Mouse (Mus musculus) limb, embryonic 14.5 days (tissue): ENCODE data around the gene Ttyh2. TPM values are rescaled to one million over a fixed set of nuclear protein-coding genes. Genes with fewer than 3 reads are reported as not detected.

Source experiments
- ATAC-seq: fragments of 200-750 bp; cut with Nextera tagmentation; 2 replicates; pipeline ENCODE4 v1.8.0; 2017; ENCODE audit warnings: low read depth, moderate number of reproducible peaks, moderate TSS enrichment; ENCODE audit not compliant: low FRiP score
- DNase-seq: peaks from one replicate; pipeline ENCODE4 v3.0.0-alpha.2; 2015; ENCODE audit warnings: low spot score
- H3K27ac ChIP-seq: fragments of 300-500 bp; sonication (generic); replicated peaks from 2 replicates; pipeline ENCODE4 v1.5.1; 2014; ENCODE audit warnings: low read depth, mild to moderate bottlenecking, low read length, moderate library complexity, mixed read lengths
- H3K27me3 ChIP-seq: fragments of 300-500 bp; sonication (generic); 2 replicates; pipeline ENCODE4 v1.6.1; 2014; ENCODE audit warnings: low read length, mixed read lengths; ENCODE audit not compliant: control insufficient read depth, insufficient read depth
- H3K36me3 ChIP-seq: fragments of 300-500 bp; sonication (generic); 2 replicates; pipeline ENCODE4 v1.6.1; 2014; ENCODE audit warnings: mild to moderate bottlenecking, low read length, moderate library complexity, mixed read lengths; ENCODE audit not compliant: control insufficient read depth, insufficient read depth
- H3K4me1 ChIP-seq: fragments of 300-500 bp; sonication (generic); 2 replicates; pipeline ENCODE4 v1.6.1; 2014; ENCODE audit warnings: antibody characterized with exemption, low read length, mixed read lengths; ENCODE audit not compliant: control insufficient read depth, insufficient read depth
- H3K4me2 ChIP-seq: fragments of 300-500 bp; sonication (generic); replicated peaks from 2 replicates; pipeline ENCODE4 v1.6.1; 2014; ENCODE audit warnings: low read depth, mild to moderate bottlenecking, low read length, moderate library complexity; ENCODE audit not compliant: severe bottlenecking
- H3K4me3 ChIP-seq: fragments of 300-500 bp; sonication (generic); replicated peaks from 2 replicates; pipeline ENCODE4 v1.5.1; 2014; ENCODE audit warnings: low read length
- H3K9ac ChIP-seq: fragments of 300-500 bp; sonication (generic); 2 replicates; pipeline ENCODE4 v1.6.1; 2014; ENCODE audit warnings: mild to moderate bottlenecking, low read depth, low read length, moderate library complexity; ENCODE audit not compliant: severe bottlenecking
- H3K9me3 ChIP-seq: fragments of 300-500 bp; sonication (generic); 2 replicates; pipeline ENCODE4 v1.6.1; 2016; ENCODE audit warnings: low read length; ENCODE audit not compliant: control insufficient read depth
- POLR2A ChIP-seq: fragments of 200-500 bp; IDR thresholded peaks from 2 replicates; pipeline ENCODE4 v1.8.0; 2012; ENCODE audit warnings: inconsistent platforms, mild to moderate bottlenecking, moderate library complexity, borderline replicate concordance; ENCODE audit not compliant: insufficient read depth, insufficient read length; ENCODE audit errors: extremely low read depth
- WGBS: fragments of 180-500 bp; shearing (Covaris S2); extraction: QIAGEN DNeasy Blood & Tissue Kit; methylation state at CpG from one replicate; pipeline ENCODE4 v1.1.7; 2014; 5-methylcytosine and 5-hydroxymethylcytosine counted together
- polyA plus RNA-seq, 2 experiments: library from polyadenylated mRNA; depleted of rRNA in 1 of 2; stranded (reverse) in 1 of 2; unstranded in 1 of 2; fragments of >200 nt; fragmentation: Nextera tagmentation in 1 of 2; extraction: Ambion mirVana in 1 of 2; gene quantifications; 2 replicates each; pipeline versions ENCODE4 v1.2.1 to v1.2.3; 2012 to 2014

Ttyh2 gene
- polyA plus RNA-seq, 2 experiments, result 16.9 to 25.9 TPM

GRCm38 (mm10) chr11:114711861-114712260 is 36.6 kb downstream of the Ttyh2 start:
- H3K4me2 ChIP-seq, result no peak overlapping the region
- H3K4me1 ChIP-seq, result no peaks in the 10 kb centered on the region
- DNase-seq (no peak), ATAC-seq (no peak)
- WGBS, result 76% methylated on average over 12 of the region's 12 CpGs
- no peak for TF ChIP-seq POLR2A
- H3K9ac ChIP-seq, result no peak overlapping the region
- no peaks in the 10 kb centered on the region for H3K27me3 ChIP-seq
- no peak overlapping the region for H3K4me3 ChIP-seq
- H3K9me3 ChIP-seq, result no peaks in the 10 kb centered on the region
- H3K36me3 ChIP-seq, result peaks cover 25% of the 10 kb centered on the region
- no peak overlapping the region for H3K27ac ChIP-seq

- Histone ChIP-seq H3K27me3 (no peaks in the 10 kb centered on the region), H3K36me3 (peaks cover 13% of the 10 kb centered on the region; the same call in 1 of the 2 replicates), H3K27ac (no peak overlapping the region), H3K4me3 (no peak overlapping the region), H3K9me3 (no peaks in the 10 kb centered on the region), H3K4me1 (no peaks in the 10 kb centered on the region), H3K9ac (no peak overlapping the region), H3K4me2 (no peak overlapping the region)
- 74% methylated on average over 6 of the region's 6 CpGs for WGBS
- no peak for TF ChIP-seq POLR2A
- ATAC-seq, result no peak
- no peak for DNase-seq
These were observed 39.3 kb downstream of the Ttyh2 start for GRCm38 (mm10) chr11:114714526-114714925.

- Histone ChIP-seq H3K36me3 (peaks cover 10% of the 10 kb centered on the region; the same call in 1 of the 2 replicates), H3K4me3 (no peak overlapping the region), H3K9me3 (no peaks in the 10 kb centered on the region), H3K9ac (no peak overlapping the region), H3K4me1 (no peaks in the 10 kb centered on the region), H3K27me3 (no peaks in the 10 kb centered on the region), H3K4me2 (no peak overlapping the region), H3K27ac (no peak overlapping the region)
- 73% methylated on average over 7 of the region's 7 CpGs for WGBS
- TF ChIP-seq POLR2A, result no peak
- ATAC-seq (no peak), DNase-seq (no peak)
These were observed 40.3 kb downstream of the Ttyh2 start for GRCm38 (mm10) chr11:114715531-114715930.

DNA sequence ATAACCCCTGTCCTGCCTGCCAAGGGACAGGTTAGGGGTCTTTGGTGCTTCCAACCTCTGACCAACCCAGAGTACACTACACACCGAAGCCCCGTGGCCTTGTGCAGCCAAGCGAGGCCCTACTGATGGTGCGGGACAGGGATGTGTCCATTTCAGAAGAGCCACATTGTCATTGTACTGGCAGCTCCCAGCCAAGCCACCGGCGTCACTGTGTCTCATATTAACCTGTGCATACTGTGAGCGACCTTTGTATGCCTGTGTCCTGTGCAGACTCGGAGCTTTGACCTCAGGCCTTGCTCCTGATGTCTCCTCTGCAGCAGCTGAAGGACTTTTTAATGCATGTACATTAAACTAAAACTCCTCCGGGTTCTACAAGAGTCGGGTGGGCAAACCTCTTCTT is 45.3 kb downstream of the Ttyh2 start:
- no peak overlapping the region for H3K9ac ChIP-seq
- no peak for ATAC-seq
- no peak overlapping the region for H3K4me2 ChIP-seq
- H3K4me3 ChIP-seq, result no peak overlapping the region
- no peak overlapping the region for H3K27ac ChIP-seq
- H3K4me1 ChIP-seq, result peaks cover 9% of the 10 kb centered on the region
- no peak for DNase-seq
- H3K36me3 ChIP-seq, result no peaks in the 10 kb centered on the region
- no peaks in the 10 kb centered on the region for H3K9me3 ChIP-seq
- 89% methylated on average over 10 of the region's 10 CpGs for WGBS
- TF ChIP-seq POLR2A, result no peak
- H3K27me3 ChIP-seq, result no peaks in the 10 kb centered on the region

GRCm38 (mm10) chr11:114722438-114722837 is 47.2 kb downstream of the Ttyh2 start:
- Histone ChIP-seq H3K9me3 (no peaks in the 10 kb centered on the region), H3K4me3 (no peak overlapping the region), H3K27me3 (no peaks in the 10 kb centered on the region), H3K9ac (no peak overlapping the region), H3K27ac (no peak overlapping the region), H3K4me1 (peaks cover 15% of the 10 kb centered on the region), H3K4me2 (no peak overlapping the region), H3K36me3 (no peaks in the 10 kb centered on the region)
- DNase-seq (no peak), ATAC-seq (no peak)
- 83% methylated on average over 8 of the region's 8 CpGs for WGBS
- TF ChIP-seq POLR2A, result no peak

- no peak overlapping the region for H3K4me3 ChIP-seq
- no peak overlapping the region for H3K27ac ChIP-seq
- no peak for TF ChIP-seq POLR2A
- no peak overlapping the region for H3K9ac ChIP-seq
- H3K4me2 ChIP-seq, result no peak overlapping the region
- ATAC-seq, result no peak
- H3K4me1 ChIP-seq, result peaks cover 19% of the 10 kb centered on the region
- no peaks in the 10 kb centered on the region for H3K36me3 ChIP-seq
- no peaks in the 10 kb centered on the region for H3K27me3 ChIP-seq
- 59% methylated on average over 13 of the region's 13 CpGs for WGBS
- H3K9me3 ChIP-seq, result no peaks in the 10 kb centered on the region
- no peak for DNase-seq
These were observed 47.8 kb downstream of the Ttyh2 start for GRCm38 (mm10) chr11:114723030-114723429.
